Mouse (Mus musculus): ENCODE data around the gene Thumpd3. TPM values are rescaled to one million over a fixed set of nuclear protein-coding genes. Genes with fewer than 3 reads are reported as not detected.

The Thumpd3 gene
- polyA plus RNA-seq, 1 experiment from 2014 or later = 52.0 TPM

DNA sequence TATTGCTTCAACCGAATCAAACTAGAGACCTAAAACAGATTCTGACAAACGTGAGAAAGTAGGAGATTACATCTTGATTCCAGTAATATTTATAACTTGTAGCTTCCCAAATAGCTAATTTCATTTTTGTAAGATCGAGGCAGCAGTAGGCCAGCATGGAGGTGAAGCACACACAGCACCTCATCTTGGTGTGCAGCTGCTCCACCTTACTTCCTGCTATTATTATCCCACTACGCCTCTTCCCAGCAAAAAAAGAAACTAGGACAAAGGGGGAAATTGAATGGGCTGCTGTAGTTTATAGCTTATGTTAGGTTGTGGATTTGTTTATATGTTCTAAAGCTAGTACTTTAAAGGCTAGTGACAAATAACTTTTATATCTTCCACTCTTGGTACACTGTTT lies 38.6 kb downstream of the Thumpd3 start:
- Histone ChIP-seq H3K9me3 (ENCODE audit: control insufficient read depth, low read length) (no peaks in the 10 kb centered on the region), H3K4me1 (ENCODE audit: control insufficient read depth, insufficient read depth, low read depth, low read length) (peaks cover 12% of the 10 kb centered on the region), H3K27me3 (replicated peaks; ENCODE audit: control insufficient read depth, insufficient read depth, low read length) (no peaks in the 10 kb centered on the region), H3K4me3 (ENCODE audit: low read length) (no peak overlapping the region), H3K27ac (ENCODE audit: low read depth, low read length) (no peak overlapping the region), H3K36me3 (ENCODE audit: control insufficient read depth, insufficient read depth, low read length) (no peaks in the 10 kb centered on the region), H3K9ac (ENCODE audit: low read depth, low read length) (no peak overlapping the region), H3K4me2 (ENCODE audit: low read length) (no peak overlapping the region)
- no peak for ATAC-seq
- 56% methylated on average over 4 of the region's 4 CpGs for WGBS

DNA sequence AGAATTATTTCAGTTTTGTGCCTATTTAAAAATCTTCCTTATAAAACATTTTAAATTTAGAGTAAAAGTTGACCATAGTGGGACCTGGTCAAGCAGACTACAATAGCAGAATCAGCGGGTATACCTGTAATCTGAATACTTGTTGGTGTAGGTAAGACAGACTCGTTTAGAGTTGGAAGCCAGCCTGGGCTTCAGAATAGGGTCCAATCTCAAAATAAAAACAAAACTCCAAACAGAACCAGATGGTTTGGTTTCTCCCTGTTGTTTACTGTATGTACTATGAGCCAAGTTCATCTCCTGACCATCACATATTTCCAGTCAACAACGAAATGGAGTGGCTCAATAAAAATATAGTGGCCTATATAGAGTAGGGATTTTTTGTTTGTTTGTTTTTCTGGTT lies 47.2 kb downstream of the Thumpd3 start:
- 91% methylated on average over 3 of the region's 3 CpGs for WGBS
- no peaks in the 10 kb centered on the region for H3K4me1 ChIP-seq (ENCODE audit: control insufficient read depth, insufficient read depth, low read depth, low read length)
- H3K27ac ChIP-seq (ENCODE audit: low read depth, low read length) = no peak overlapping the region
- ATAC-seq = no peak
- no peaks in the 10 kb centered on the region for H3K9me3 ChIP-seq (ENCODE audit: control insufficient read depth, low read length)
- H3K4me3 ChIP-seq (ENCODE audit: low read length) = no peak overlapping the region
- no peak overlapping the region for H3K9ac ChIP-seq (ENCODE audit: low read depth, low read length)
- no peak overlapping the region for H3K4me2 ChIP-seq (ENCODE audit: low read length)
- no peaks in the 10 kb centered on the region for H3K36me3 ChIP-seq (ENCODE audit: control insufficient read depth, insufficient read depth, low read length)
- no peaks in the 10 kb centered on the region for H3K27me3 ChIP-seq (replicated peaks; ENCODE audit: control insufficient read depth, insufficient read depth, low read length)

DNA sequence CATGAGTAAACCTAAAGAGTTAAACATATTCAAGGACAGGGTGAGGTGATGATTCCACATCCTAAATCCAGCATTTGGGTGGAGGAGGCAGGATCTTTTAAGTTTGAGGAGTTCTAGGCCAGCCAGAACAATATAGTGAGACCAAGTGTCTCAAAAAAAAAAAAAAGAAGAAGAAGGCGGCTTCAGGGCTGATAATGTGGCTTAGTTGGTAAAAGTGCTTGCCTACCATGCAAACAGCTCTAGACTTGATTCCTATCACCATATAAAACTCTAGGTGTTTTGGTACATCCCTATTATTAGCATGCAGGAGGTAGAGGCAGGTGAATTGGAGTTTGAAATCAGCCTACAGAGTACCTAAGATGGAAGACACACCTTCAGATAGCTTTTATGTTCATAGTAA lies 49.5 kb downstream of the Thumpd3 start:
- Histone ChIP-seq H3K4me3 (ENCODE audit: low read length) (no peak overlapping the region), H3K9me3 (ENCODE audit: control insufficient read depth, low read length) (no peaks in the 10 kb centered on the region), H3K9ac (ENCODE audit: low read depth, low read length) (no peak overlapping the region), H3K4me1 (ENCODE audit: control insufficient read depth, insufficient read depth, low read depth, low read length) (peaks cover 2% of the 10 kb centered on the region), H3K36me3 (ENCODE audit: control insufficient read depth, insufficient read depth, low read length) (no peaks in the 10 kb centered on the region), H3K4me2 (ENCODE audit: low read length) (no peak overlapping the region), H3K27ac (ENCODE audit: low read depth, low read length) (no peak overlapping the region), H3K27me3 (replicated peaks; ENCODE audit: control insufficient read depth, insufficient read depth, low read length) (no peaks in the 10 kb centered on the region)
- ATAC-seq = no peak
- WGBS = 89% methylated on average over 1 of the region's 1 CpGs

DNA sequence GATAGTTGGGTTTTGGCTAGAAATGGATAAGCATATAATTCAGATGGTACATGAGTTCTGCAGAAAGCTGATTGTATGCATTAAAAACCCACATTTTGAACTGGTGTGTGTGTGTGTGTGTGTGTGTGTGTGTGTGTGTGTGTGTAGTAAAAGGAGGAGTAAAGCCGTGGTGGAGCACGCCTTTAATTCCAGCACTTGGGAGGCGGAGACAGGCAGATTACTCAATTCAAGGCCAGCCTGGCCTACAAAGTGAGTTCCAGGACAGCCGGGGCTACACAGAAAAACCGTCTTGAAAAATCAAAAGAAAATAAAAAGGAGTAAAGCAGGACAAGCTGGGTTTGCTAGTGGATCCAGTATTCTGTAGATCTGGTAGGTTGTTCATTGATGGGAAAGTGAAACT lies 51.6 kb downstream of the Thumpd3 start:
- no peak for ATAC-seq
- H3K4me1 ChIP-seq (ENCODE audit: control insufficient read depth, insufficient read depth, low read depth, low read length) = peaks cover 2% of the 10 kb centered on the region
- no peaks in the 10 kb centered on the region for H3K36me3 ChIP-seq (ENCODE audit: control insufficient read depth, insufficient read depth, low read length)
- H3K4me2 ChIP-seq (ENCODE audit: low read length) = no peak overlapping the region
- WGBS = 90% methylated on average over 5 of the region's 5 CpGs
- no peak overlapping the region for H3K9ac ChIP-seq (ENCODE audit: low read depth, low read length)
- H3K4me3 ChIP-seq (ENCODE audit: low read length) = no peak overlapping the region
- no peak overlapping the region for H3K27ac ChIP-seq (ENCODE audit: low read depth, low read length)
- no peaks in the 10 kb centered on the region for H3K27me3 ChIP-seq (replicated peaks; ENCODE audit: control insufficient read depth, insufficient read depth, low read length)
- no peaks in the 10 kb centered on the region for H3K9me3 ChIP-seq (ENCODE audit: control insufficient read depth, low read length)

DNA sequence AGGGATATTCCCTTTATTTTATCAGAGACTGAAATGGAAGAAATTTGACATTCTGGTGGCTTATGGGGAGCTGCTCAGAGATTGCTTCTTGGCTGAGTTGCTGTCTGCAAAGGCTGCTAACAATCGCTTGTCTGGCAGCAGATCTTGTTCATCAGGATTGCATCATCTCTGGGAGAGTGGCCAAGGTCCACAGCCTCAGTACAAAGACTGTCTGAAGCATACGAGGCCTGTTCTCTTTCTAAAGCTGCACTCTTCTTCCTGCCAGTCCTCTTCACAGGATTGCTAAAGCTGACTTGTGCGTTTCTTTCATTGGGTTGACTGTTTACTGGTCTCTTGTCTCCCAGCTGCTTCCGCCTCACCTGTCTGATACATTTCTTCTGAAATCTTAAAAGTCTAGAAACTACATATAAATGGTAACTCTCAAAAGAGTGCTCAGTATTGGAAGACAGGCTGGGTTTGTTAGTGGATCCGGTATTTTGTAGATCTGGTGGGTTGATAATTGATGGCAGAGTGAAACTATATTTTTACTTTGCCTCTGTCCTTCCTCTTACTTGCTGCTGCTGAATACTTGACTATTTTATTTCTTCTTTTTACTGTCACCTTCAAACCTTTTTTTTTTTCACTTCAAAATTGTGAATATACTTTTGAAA lies 53.7 kb downstream of the Thumpd3 start:
- Histone ChIP-seq H3K27me3 (replicated peaks; ENCODE audit: control insufficient read depth, insufficient read depth, low read length) (no peaks in the 10 kb centered on the region), H3K4me2 (ENCODE audit: low read length) (peak overlapping the region; percentile 27; the same call in 1 of the 2 replicates), H3K27ac (ENCODE audit: low read depth, low read length) (peak overlapping the region; percentile 49), H3K9me3 (ENCODE audit: control insufficient read depth, low read length) (no peaks in the 10 kb centered on the region), H3K4me3 (ENCODE audit: low read length) (no peak overlapping the region), H3K9ac (ENCODE audit: low read depth, low read length) (no peak overlapping the region), H3K36me3 (ENCODE audit: control insufficient read depth, insufficient read depth, low read length) (no peaks in the 10 kb centered on the region), H3K4me1 (ENCODE audit: control insufficient read depth, insufficient read depth, low read depth, low read length) (peaks cover 2% of the 10 kb centered on the region)
- ATAC-seq = peak; percentile 95
- WGBS = 34% methylated on average over 5 of the region's 5 CpGs

DNA sequence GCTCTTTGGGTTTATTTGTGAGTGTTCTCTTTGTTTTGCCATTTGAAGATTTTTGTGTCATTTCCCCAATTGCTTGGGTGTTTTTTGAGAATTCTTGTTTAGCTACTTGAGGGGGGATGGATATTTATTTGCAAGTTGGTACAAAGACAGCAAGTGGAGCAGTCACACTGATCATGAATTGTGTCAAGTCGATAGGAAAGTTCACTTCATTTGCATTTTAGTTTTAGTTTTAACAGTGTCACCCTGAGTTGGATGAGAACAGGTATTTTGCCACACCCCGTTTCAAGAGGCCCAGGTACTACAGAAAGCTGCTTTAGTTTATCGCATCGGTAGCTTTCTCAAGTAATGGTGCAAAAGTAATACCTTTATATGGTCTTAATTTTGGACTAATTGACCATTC lies 56.5 kb downstream of the Thumpd3 start:
- Histone ChIP-seq H3K9me3 (ENCODE audit: control insufficient read depth, low read length) (no peaks in the 10 kb centered on the region), H3K4me2 (ENCODE audit: low read length) (no peak overlapping the region), H3K27ac (ENCODE audit: low read depth, low read length) (no peak overlapping the region), H3K4me1 (ENCODE audit: control insufficient read depth, insufficient read depth, low read depth, low read length) (peaks cover 2% of the 10 kb centered on the region), H3K36me3 (ENCODE audit: control insufficient read depth, insufficient read depth, low read length) (no peaks in the 10 kb centered on the region), H3K4me3 (ENCODE audit: low read length) (no peak overlapping the region), H3K27me3 (replicated peaks; ENCODE audit: control insufficient read depth, insufficient read depth, low read length) (no peaks in the 10 kb centered on the region), H3K9ac (ENCODE audit: low read depth, low read length) (no peak overlapping the region)
- 78% methylated on average over 4 of the region's 4 CpGs for WGBS
- ATAC-seq = no peak

DNA sequence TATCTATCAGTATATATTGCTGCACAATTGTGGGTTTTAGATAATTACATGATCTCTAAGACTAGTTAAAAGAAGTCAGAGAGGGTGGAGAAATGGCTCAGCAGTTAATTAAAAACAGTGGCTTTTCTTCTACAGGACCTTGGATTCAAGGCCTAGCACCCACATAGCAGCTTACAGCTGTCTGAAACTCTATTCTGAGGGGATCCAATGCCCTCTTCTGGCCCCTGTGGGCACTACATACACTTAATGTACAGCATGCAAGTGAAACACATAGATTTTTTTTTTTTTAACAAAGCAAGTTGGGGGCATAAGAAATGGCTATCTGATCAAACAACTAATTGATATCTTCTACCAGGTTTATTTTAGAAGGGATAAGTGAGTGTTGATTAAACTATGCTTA lies 57.7 kb downstream of the Thumpd3 start:
- Histone ChIP-seq H3K36me3 (ENCODE audit: control insufficient read depth, insufficient read depth, low read length) (no peaks in the 10 kb centered on the region), H3K4me1 (ENCODE audit: control insufficient read depth, insufficient read depth, low read depth, low read length) (peaks cover 2% of the 10 kb centered on the region), H3K4me2 (ENCODE audit: low read length) (no peak overlapping the region), H3K9ac (ENCODE audit: low read depth, low read length) (no peak overlapping the region), H3K9me3 (ENCODE audit: control insufficient read depth, low read length) (no peaks in the 10 kb centered on the region), H3K27ac (ENCODE audit: low read depth, low read length) (no peak overlapping the region), H3K27me3 (replicated peaks; ENCODE audit: control insufficient read depth, insufficient read depth, low read length) (no peaks in the 10 kb centered on the region), H3K4me3 (ENCODE audit: low read length) (no peak overlapping the region)
- ATAC-seq = no peak

DNA sequence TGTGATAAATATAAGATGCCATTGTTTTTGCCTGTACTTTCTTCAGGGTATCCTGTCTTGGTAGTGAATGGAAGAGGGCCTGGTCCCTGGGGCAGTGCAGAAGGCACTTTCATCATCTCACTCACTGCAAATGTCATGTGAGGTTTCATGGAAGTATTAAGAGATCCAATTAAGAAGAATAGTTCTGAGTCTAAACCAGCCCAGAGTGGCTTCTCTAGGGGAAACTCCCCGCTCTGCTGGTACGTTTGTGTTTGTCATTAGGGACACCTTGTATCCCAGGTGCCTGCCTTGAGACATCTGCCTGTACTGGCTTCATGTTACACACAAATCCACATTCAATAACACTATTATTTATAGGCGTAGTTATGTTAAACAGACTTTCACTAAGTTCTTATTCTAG lies 63.4 kb downstream of the Thumpd3 start:
- Histone ChIP-seq H3K4me3 (ENCODE audit: low read length) (no peak overlapping the region), H3K27me3 (replicated peaks; ENCODE audit: control insufficient read depth, insufficient read depth, low read length) (no peaks in the 10 kb centered on the region), H3K36me3 (ENCODE audit: control insufficient read depth, insufficient read depth, low read length) (peaks cover 18% of the 10 kb centered on the region), H3K27ac (ENCODE audit: low read depth, low read length) (no peak overlapping the region), H3K9ac (ENCODE audit: low read depth, low read length) (no peak overlapping the region), H3K4me1 (ENCODE audit: control insufficient read depth, insufficient read depth, low read depth, low read length) (no peaks in the 10 kb centered on the region), H3K4me2 (ENCODE audit: low read length) (no peak overlapping the region), H3K9me3 (ENCODE audit: control insufficient read depth, low read length) (no peaks in the 10 kb centered on the region)
- 86% methylated on average over 3 of the region's 3 CpGs for WGBS
- no peak for ATAC-seq

DNA sequence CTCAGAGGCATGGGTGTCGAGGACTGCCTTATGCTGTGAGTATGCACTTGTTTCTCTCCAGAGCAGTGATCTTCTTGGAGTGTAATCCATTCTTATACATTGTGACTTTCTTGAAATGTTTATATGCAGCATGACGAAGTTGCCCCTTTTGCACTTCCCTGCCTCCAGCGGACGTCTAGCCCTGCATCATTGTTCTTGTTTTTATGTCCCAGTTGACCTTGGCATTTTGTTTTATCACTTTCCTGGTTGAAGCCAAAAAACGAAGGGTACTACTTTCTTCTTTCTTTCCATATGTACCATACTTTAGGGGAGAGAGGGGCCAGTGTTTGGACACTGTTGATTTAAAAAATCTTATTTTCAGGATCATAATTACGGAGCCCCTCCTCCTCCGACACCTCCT lies 63.9 kb downstream of the Thumpd3 start:
- Histone ChIP-seq H3K4me1 (ENCODE audit: control insufficient read depth, insufficient read depth, low read depth, low read length) (no peaks in the 10 kb centered on the region), H3K9me3 (ENCODE audit: control insufficient read depth, low read length) (no peaks in the 10 kb centered on the region), H3K27me3 (replicated peaks; ENCODE audit: control insufficient read depth, insufficient read depth, low read length) (no peaks in the 10 kb centered on the region), H3K4me3 (ENCODE audit: low read length) (no peak overlapping the region), H3K27ac (ENCODE audit: low read depth, low read length) (no peak overlapping the region), H3K4me2 (ENCODE audit: low read length) (no peak overlapping the region), H3K36me3 (ENCODE audit: control insufficient read depth, insufficient read depth, low read length) (peaks cover 22% of the 10 kb centered on the region), H3K9ac (ENCODE audit: low read depth, low read length) (no peak overlapping the region)
- WGBS = 93% methylated on average over 7 of the region's 7 CpGs
- ATAC-seq = no peak
